Mouse (Mus musculus) 3134 (cell line): Measurements from ENCODE around the gene Wdfy2.

Experiments
- DNase-seq: peaks from one replicate; pipeline ENCODE4 v3.0.0-alpha.2; 2011; ENCODE audit warnings: low spot score; ENCODE audit not compliant: insufficient read length; ENCODE audit errors: extremely low read depth

Wdfy2 gene

GRCm38 (mm10) chr14:62842495-62842894 lies 5.0 kb downstream of the Wdfy2 start:
- DNase-seq = no peak

GRCm38 (mm10) chr14:62842976-62843375 lies 5.5 kb downstream of the Wdfy2 start:
- no peak for DNase-seq

- no peak for DNase-seq
Observed at GRCm38 (mm10) chr14:62844226-62844625, 6.7 kb downstream of the Wdfy2 start.

- peak; percentile 27 for DNase-seq
Observed at GRCm38 (mm10) chr14:62845011-62845840, 7.7 kb downstream of the Wdfy2 start.

DNA sequence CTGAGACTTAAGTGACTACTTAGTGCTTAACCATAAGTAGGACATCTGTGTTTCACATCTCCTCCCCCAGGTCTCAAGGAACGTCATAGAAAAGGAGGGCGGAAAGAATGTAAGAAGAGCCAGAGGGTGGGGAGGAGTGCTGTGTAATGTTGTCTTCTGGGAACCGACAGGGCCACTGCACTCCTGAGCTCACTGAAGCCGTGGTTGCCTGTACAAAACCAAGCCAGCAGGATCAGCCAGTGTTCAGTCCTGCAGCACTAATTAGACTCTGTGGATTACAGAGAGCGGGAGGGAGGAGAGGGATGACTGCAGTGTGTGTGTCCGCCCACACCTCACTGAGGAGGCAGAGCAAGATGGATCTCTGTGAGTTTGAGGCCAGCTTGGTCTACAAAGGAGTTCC lies 13.5 kb downstream of the Wdfy2 start:
- no peak for DNase-seq

- DNase-seq = no peak
Observed at GRCm38 (mm10) chr14:62852840-62853239, 15.4 kb downstream of the Wdfy2 start.

DNA sequence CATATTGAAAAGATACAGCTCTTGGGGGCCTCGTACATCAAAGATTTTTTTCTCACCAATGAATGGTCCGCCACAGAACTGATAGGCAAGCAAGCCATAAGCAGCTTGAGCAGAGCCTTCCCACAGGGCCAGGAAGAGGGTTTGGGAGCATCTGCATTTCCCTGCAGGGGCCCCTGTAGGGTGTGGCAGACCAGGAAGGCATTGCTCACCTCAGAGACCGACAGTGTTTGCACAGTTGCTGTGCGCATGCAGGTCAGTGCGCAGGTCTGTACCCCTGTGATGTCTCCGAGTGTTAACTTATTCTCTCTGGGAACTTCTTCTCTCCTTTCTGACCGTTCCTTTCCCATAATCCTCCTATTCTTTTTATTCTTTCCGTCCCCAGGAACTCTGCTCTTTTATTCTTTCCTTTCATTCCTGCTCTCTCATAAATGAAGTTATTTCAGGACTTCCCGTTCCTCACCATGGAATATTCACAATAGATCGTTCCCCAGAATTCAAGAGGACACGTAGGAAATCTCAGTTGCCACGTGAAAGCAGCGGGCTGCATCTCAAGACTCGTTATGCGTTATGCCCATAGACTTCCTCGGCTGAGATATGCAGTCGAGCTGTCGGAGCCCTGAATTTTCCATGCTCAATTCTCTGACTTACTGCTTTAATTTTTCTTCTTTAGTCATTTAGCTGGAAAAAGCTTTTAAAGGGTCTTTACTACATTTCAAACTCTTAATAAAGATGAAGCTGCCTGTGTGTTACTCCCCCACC lies 17.8 kb downstream of the Wdfy2 start:
- DNase-seq = no peak

GRCm38 (mm10) chr14:62855863-62856262 lies 18.4 kb downstream of the Wdfy2 start:
- DNase-seq = no peak

DNA sequence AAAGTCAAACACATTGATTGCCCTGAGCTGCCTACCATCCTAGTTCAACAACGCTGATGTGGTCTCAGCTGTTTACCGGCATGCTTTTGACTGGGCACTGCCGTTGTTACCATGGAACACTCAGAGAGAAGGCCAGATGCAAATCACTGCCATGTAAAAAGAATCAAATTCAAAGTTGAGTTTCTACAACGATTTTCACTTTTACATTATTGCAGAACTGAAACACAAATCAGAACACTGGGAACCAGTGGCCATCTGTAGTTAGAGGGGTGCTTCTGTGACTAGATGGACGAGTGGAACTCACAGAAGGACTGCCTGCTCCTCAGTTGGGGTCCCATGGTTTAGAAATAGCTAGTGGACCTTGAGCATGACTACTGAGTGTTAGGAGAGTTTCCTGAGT lies 19.0 kb downstream of the Wdfy2 start:
- DNase-seq = no peak

DNA sequence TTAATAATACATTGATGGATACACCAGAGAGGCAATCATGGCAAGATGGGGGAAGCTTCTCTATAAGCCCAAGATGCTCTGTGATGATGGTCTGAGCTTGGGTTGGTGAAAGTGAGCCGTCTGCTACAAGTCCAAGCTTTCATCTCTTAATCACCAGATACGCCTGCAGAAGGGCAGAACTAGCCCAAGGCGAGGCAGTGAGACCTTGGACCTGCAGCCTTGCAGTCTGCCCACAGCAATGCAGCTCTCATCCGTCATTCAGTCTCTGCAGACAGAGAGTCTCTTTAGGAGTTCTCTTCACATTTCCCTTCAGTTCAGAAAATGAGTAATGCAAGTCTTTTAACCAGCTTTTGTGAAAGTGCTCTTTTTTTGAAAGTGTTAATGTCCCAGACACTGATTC lies 20.4 kb downstream of the Wdfy2 start:
- DNase-seq = no peak

DNA sequence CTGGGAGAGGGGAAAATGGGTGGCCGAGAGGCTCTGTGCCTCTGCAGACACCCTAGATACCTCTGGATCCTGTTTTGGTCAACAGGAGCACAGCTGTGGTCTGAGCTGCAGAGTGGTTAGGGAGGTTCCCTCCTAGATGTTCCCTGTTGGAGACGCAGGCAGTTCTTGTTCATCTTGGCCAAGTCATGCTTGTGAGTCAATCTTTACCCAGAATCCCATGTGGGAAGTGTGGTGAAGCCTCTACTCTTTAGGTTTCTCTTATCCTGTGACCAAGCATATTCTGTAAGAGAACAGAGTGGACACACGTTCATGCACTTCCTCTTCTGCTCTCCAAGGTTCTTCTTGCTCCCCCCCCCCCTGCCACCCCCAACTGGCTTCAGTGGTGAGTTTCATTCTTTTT lies 20.8 kb downstream of the Wdfy2 start:
- no peak for DNase-seq

- no peak for DNase-seq
Observed at GRCm38 (mm10) chr14:62862564-62862963, 25.1 kb downstream of the Wdfy2 start.

DNA sequence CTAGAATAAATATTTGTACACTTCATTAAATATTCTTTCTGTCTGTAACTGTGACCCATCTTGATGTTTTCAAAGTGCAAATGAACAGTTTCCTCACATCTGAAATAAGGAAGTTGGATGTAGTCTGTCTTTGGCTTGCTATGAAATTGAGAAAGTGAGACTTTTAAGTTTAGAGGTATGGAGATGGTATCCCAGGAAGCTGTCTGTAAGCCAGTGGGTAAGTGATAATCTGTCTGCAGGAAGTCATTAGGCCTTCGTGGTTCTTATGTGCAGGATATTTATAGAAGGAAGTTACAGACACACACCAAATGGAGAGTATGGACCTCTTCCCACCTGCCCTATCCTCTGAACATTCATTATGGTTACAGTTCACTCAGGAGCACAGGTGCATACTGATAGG lies 26.8 kb downstream of the Wdfy2 start:
- DNase-seq = no peak

DNA sequence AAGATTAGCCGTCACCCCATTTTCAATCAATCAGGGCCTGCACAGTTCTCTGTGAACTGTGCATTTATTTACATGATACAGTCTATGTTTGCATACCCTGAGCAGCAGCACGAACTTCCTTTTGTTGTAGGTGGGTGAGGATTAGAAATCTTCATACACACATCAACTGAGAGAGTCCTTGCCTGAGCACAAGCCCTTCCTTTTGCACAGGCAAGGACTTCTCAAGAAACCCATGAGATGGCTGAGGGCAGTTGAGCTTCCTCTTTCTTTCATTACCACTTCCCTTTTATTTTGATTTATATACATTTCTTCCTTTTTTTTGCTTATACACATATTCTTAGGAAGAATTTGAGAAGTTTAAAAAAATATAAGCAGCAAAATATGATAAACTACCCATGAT lies 27.9 kb downstream of the Wdfy2 start:
- DNase-seq = no peak

DNA sequence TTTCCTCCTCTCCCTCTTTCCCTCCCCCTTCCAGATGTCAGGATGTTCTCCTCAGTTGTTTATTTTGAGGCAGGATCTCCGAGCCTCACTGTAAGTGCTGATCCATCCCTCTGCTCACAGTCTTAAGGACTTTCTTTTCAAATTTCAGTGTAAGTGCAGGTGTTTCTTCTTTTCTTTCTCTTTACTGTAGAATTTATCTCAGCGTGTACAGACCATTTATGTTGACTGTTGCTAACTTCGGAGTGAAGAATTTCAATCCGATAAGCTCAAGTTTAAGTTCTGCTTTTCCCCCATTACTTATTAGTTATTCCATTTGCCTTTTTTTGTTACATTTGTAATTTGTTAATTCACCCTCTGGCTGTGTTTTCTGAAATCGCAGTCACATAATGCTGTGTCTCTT lies 29.6 kb downstream of the Wdfy2 start:
- DNase-seq = no peak

DNA sequence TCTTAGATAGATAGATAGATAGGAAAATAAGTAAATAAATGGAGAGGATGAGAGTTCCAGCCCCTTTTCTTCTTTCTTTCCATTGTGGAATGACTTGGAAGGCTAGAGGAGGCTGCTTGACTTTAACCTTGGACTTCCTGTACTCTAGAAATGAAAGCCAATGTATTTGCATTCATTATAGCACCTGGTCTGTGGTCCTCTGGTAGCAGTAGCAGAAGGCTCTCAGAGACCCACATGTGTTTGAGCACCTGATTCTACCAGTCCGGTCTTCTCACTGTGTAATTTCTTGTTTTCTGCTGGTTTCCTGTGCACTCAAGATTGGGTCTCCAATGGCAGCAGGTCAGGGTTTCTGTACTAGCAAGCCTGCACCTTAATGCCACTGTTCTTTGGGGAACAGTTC lies 30.1 kb downstream of the Wdfy2 start:
- DNase-seq = no peak

DNA sequence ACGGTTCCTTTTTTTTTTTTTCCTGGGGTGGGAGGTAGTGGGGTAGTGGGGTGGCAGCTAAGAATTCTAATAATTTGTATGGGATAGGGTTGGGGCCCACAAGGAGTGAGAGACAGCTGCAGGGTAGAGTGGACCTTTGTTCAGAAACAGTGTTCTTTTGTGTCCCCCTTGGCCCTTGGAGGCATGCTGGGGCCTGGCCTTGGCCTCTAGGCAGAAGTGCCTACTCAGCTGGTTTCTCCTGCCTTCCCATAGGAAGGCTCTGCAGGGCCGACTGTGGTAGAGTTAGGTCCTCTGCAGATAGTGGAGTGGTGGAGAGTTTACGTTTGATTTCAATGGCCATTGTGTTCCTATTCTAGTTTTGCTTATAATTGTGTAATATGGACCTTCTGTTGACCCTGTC lies 30.8 kb downstream of the Wdfy2 start:
- no peak for DNase-seq

DNA sequence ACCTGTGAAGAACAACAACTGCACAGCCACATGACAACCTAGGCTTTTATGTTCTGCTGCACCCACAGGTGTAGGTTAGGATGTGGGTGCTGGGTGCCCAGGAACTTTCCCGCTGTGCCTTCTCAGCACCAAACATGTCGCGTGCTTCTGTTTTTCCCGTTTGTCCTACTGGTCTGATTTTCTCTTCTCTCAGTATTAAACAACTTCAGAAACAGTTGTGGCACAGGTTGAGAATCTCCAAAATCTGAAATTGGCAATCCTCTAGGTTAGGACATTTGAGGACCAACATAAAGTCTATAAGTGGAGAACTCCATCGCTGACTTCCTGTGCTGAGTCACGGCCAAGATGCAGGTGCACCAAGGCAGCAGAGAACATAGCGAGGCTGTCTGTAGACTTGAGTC lies 32.8 kb downstream of the Wdfy2 start:
- no peak for DNase-seq

GRCm38 (mm10) chr14:62871431-62871830 lies 34.0 kb downstream of the Wdfy2 start:
- DNase-seq = no peak

DNA sequence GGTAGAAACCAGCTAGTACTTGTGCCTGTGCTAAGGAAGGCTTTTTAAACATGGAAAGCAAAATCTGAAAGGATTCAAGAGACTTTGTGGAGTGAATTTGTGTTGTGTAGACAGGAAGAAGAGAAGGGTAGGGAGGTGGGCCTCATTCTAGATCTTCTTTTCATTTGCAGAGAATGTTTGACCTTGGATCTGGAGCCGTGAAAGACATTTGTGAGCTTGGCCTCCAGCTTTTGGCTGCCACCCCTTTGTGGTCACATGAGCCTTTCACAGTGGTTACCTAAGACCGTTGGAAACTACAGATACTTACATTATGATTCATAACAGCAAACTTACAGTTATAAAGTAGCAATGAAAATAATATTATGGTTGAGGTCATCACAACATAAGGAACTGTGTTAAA lies 34.5 kb downstream of the Wdfy2 start:
- DNase-seq = no peak

DNA sequence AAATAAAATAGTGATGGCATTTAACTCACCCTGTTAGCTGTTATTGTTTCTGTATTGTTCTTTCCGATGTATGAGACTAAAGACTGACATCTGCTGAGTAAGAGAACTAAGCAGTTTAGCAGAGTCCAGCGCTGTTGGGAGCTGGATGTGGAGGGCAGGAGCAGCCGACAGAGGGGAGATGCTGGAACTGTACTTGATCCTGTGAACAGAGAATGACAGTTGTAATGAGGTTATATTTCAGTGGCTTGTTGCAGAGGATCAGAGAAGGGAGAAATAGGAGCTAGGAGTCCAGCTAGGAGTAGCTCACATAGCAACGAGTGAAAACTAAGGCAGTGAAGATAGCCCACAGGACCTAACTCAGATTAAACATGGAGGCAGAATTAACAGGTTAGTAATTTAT lies 36.3 kb downstream of the Wdfy2 start:
- DNase-seq = no peak

DNA sequence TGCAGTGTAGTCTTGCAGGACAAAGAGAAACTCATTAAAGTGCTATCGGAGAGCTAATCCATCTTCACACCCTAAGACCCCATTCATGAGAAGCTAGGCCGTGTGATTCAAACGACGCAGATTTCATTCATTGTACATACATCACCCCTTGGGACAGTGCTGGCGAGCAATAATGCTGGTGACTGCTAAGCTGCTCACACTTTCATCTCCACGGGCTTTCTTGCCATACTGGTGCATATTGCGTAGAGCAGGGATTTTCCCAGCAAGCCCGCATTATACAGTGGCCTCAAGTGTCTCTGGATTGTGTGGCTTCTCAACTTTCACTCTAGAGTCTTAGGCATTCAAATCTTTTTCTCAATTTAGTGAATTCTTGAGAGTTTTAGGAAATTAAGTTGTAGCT lies 36.9 kb downstream of the Wdfy2 start:
- DNase-seq = no peak
